Mouse (Mus musculus): ENCODE results near the gene 2700097O09Rik. TPM values are rescaled to one million over a fixed set of nuclear protein-coding genes. Genes with fewer than 3 reads are reported as not detected.

Gene 2700097O09Rik
- total RNA-seq, 2 experiments from 2014 or later: 8.8 to 10.2 TPM

Other genes starting within 250 kb of the 2700097O09Rik start
- gene Cfl2, start 217.2 kb downstream of the 2700097O09Rik start, total RNA-seq (2021): 100 to 1,000 TPM; 509 to 516 TPM
- gene Gm20403, start 93.6 kb downstream of the 2700097O09Rik start, total RNA-seq (2021): not detected
- 10 to 100 TPM; 15.0 to 16.5 TPM for gene Baz1a, start 65.8 kb downstream of the 2700097O09Rik start, total RNA-seq (2021)
- 100 to 1,000 TPM in 1 of 2 experiments, 10 to 100 TPM in 1; 94.3 to 101 TPM for gene Srp54a, start 152 bp upstream of the 2700097O09Rik start, total RNA-seq (2021)
- gene Fam177a, start 44.4 kb upstream of the 2700097O09Rik start, total RNA-seq (2021): 10 to 100 TPM; 11.0 to 15.0 TPM
- gene Srp54b, start 75.0 kb upstream of the 2700097O09Rik start, total RNA-seq (2021): 10 to 100 TPM; 38.6 to 43.3 TPM
- 1 to 10 TPM in 1 of 2 experiments, not detected in 1; 4.7 TPM for gene 1700047I17Rik2, start 119.5 kb upstream of the 2700097O09Rik start, total RNA-seq (2021)
- 10 to 100 TPM; 27.2 to 31.5 TPM for gene Srp54c, start 150.1 kb upstream of the 2700097O09Rik start, total RNA-seq (2021)
- 10 to 100 TPM; 10.7 to 11.1 TPM for gene 1110008L16Rik, start 219.5 kb upstream of the 2700097O09Rik start, total RNA-seq (2021)
- 10 to 100 TPM; 11.7 to 12.9 TPM for gene Ppp2r3c, start 222.9 kb upstream of the 2700097O09Rik start, total RNA-seq (2021)